Mouse (Mus musculus) hindbrain, embryonic 11.5 days (tissue): ENCODE results near the gene Zfp639. TPM values are rescaled to one million over a fixed set of nuclear protein-coding genes. Genes with fewer than 3 reads are reported as not detected.

ENCODE experiments used
- ATAC-seq: fragments of 200-750 bp; cut with Nextera tagmentation; 2 replicates; pipeline ENCODE4 v1.8.0; 2017; ENCODE audit warnings: mild to moderate bottlenecking, moderate TSS enrichment, moderate library complexity; ENCODE audit not compliant: low FRiP score
- DNase-seq: peaks from one replicate; pipeline ENCODE4 v3.0.0-alpha.2; 2015; ENCODE audit warnings: low spot score
- H3K27ac ChIP-seq: fragments of 300-500 bp; sonication (generic); 2 replicates; pipeline ENCODE4 v1.5.1; 2014; ENCODE audit warnings: mild to moderate bottlenecking, low read depth, low read length
- H3K27me3 ChIP-seq: fragments of 300-500 bp; sonication (generic); 2 replicates; pipeline ENCODE4 v1.6.1; 2014; ENCODE audit warnings: mild to moderate bottlenecking, low read length, moderate library complexity, mixed read lengths; ENCODE audit not compliant: control insufficient read depth, insufficient read depth
- H3K36me3 ChIP-seq: fragments of 300-500 bp; sonication (generic); 2 replicates; pipeline ENCODE4 v1.6.1; 2014; ENCODE audit warnings: mild to moderate bottlenecking, low read length, moderate library complexity, mixed read lengths; ENCODE audit not compliant: control insufficient read depth, insufficient read depth
- H3K4me1 ChIP-seq: fragments of 300-500 bp; sonication (generic); replicated peaks from 2 replicates; pipeline ENCODE4 v1.6.1; 2014; ENCODE audit warnings: low read length, mixed read lengths; ENCODE audit not compliant: control insufficient read depth, insufficient read depth
- H3K4me2 ChIP-seq: fragments of 300-500 bp; sonication (generic); replicated peaks from 2 replicates; pipeline ENCODE4 v1.6.1; 2014; ENCODE audit warnings: mild to moderate bottlenecking, low read depth, low read length
- H3K4me3 ChIP-seq: fragments of 300-500 bp; sonication (generic); 2 replicates; pipeline ENCODE4 v1.5.1; 2014; ENCODE audit warnings: low read depth, low read length
- H3K9ac ChIP-seq: fragments of 300-500 bp; sonication (generic); 2 replicates; pipeline ENCODE4 v1.6.1; 2014; ENCODE audit warnings: low read depth, low read length
- H3K9me3 ChIP-seq: fragments of 300-500 bp; sonication (generic); 2 replicates; pipeline ENCODE4 v1.6.1; 2016; ENCODE audit warnings: low read length; ENCODE audit not compliant: control insufficient read depth
- WGBS: fragments of 180-500 bp; shearing (Covaris S2); extraction: QIAGEN DNeasy Blood & Tissue Kit; methylation state at CpG from one replicate; pipeline ENCODE4 v1.1.7; 2014; 5-methylcytosine and 5-hydroxymethylcytosine counted together
- polyA plus RNA-seq: library from polyadenylated mRNA; unstranded; fragments of >200 nt; fragmentation: Nextera tagmentation; extraction: Ambion mirVana; gene quantifications from 2 replicates; pipeline ENCODE4 v1.2.1, GENCODE M21; 2014

The Zfp639 gene
- polyA plus RNA-seq, 1 experiment from 2014 or later = 48.0 TPM

GRCm38 (mm10) chr3:32483035-32483434, 27.0 kb upstream of the Zfp639 start:
- Histone ChIP-seq H3K9ac (no peak overlapping the region), H3K4me3 (no peak overlapping the region), H3K4me2 (no peak overlapping the region), H3K36me3 (no peaks in the 10 kb centered on the region), H3K9me3 (no peaks in the 10 kb centered on the region), H3K4me1 (no peaks in the 10 kb centered on the region), H3K27me3 (no peaks in the 10 kb centered on the region), H3K27ac (no peak overlapping the region)
- 82% methylated on average over 3 of the region's 3 CpGs for WGBS
- ATAC-seq (no peak), DNase-seq (no peak)

- no peaks in the 10 kb centered on the region for H3K36me3 ChIP-seq
- H3K4me3 ChIP-seq = no peak overlapping the region
- H3K9ac ChIP-seq = no peak overlapping the region
- H3K27ac ChIP-seq = no peak overlapping the region
- DNase-seq (no peak), ATAC-seq (no peak)
- no peaks in the 10 kb centered on the region for H3K27me3 ChIP-seq
- 88% methylated on average over 4 of the region's 4 CpGs for WGBS
- H3K4me1 ChIP-seq = no peaks in the 10 kb centered on the region
- no peaks in the 10 kb centered on the region for H3K9me3 ChIP-seq
- H3K4me2 ChIP-seq = no peak overlapping the region
Measured at GRCm38 (mm10) chr3:32486543-32486942, 23.5 kb upstream of the Zfp639 start.

GRCm38 (mm10) chr3:32488172-32488571, 21.9 kb upstream of the Zfp639 start:
- DNase-seq (no peak), ATAC-seq (no peak)
- no peaks in the 10 kb centered on the region for H3K9me3 ChIP-seq
- H3K27ac ChIP-seq = no peak overlapping the region
- no peak overlapping the region for H3K4me2 ChIP-seq
- H3K27me3 ChIP-seq = no peaks in the 10 kb centered on the region
- no peaks in the 10 kb centered on the region for H3K36me3 ChIP-seq
- no peak overlapping the region for H3K4me3 ChIP-seq
- H3K9ac ChIP-seq = no peak overlapping the region
- H3K4me1 ChIP-seq = no peaks in the 10 kb centered on the region
- 77% methylated on average over 6 of the region's 6 CpGs for WGBS

GRCm38 (mm10) chr3:32490076-32490927, 19.8 kb upstream of the Zfp639 start:
- DNase-seq (no peak), ATAC-seq (no peak)
- no peak overlapping the region for H3K9ac ChIP-seq
- no peaks in the 10 kb centered on the region for H3K27me3 ChIP-seq
- no peaks in the 10 kb centered on the region for H3K9me3 ChIP-seq
- no peak overlapping the region for H3K27ac ChIP-seq
- no peaks in the 10 kb centered on the region for H3K4me1 ChIP-seq
- H3K36me3 ChIP-seq = no peaks in the 10 kb centered on the region
- H3K4me3 ChIP-seq = no peak overlapping the region
- 79% methylated on average over 15 of the region's 15 CpGs for WGBS
- H3K4me2 ChIP-seq = no peak overlapping the region

- H3K9me3 ChIP-seq = no peaks in the 10 kb centered on the region
- no peak overlapping the region for H3K4me2 ChIP-seq
- H3K36me3 ChIP-seq = no peaks in the 10 kb centered on the region
- no peak for DNase-seq
- H3K27ac ChIP-seq = no peak overlapping the region
- H3K9ac ChIP-seq = no peak overlapping the region
- 0 out of 2 replicates have a peak, but pooled peaks cover 2% of the 10 kb centered on the region for H3K4me1 ChIP-seq
- H3K27me3 ChIP-seq = no peaks in the 10 kb centered on the region
- ATAC-seq = no peak
- no peak overlapping the region for H3K4me3 ChIP-seq
Measured at GRCm38 (mm10) chr3:32490928-32491315, 19.1 kb upstream of the Zfp639 start.

- Histone ChIP-seq H3K27me3 (no peaks in the 10 kb centered on the region), H3K9ac (no peak within 1 kb of the TSS), H3K4me1 (0 out of 2 replicates have a peak, but pooled peaks cover 2% of the 10 kb centered on the region), H3K27ac (no peak within 1 kb of the TSS), H3K9me3 (no peaks in the 10 kb centered on the region), H3K4me3 (no peak within 1 kb of the TSS), H3K4me2 (no peak within 1 kb of the TSS), H3K36me3 (no peaks in the 10 kb centered on the region)
- no peak for DNase-seq
- 84% methylated on average over 11 of the region's 11 CpGs for WGBS
- no peak for ATAC-seq
Measured at GRCm38 (mm10) chr3:32492097-32493090, 17.7 kb upstream of the Zfp639 start, which contains the start of gene Kcnmb3. Gene Kcnmb3 (minus strand): TSS chr3:32492231.

- H3K4me2 ChIP-seq = no peak overlapping the region
- no peak overlapping the region for H3K27ac ChIP-seq
- H3K36me3 ChIP-seq = no peaks in the 10 kb centered on the region
- no peak for ATAC-seq
- no peaks in the 10 kb centered on the region for H3K9me3 ChIP-seq
- H3K4me3 ChIP-seq = no peak overlapping the region
- WGBS = 87% methylated on average over 8 of the region's 8 CpGs
- H3K27me3 ChIP-seq = no peaks in the 10 kb centered on the region
- H3K9ac ChIP-seq = no peak overlapping the region
- H3K4me1 ChIP-seq = 0 out of 2 replicates have a peak, but pooled peaks cover 2% of the 10 kb centered on the region
- DNase-seq = no peak
Measured at GRCm38 (mm10) chr3:32494387-32495087, 15.5 kb upstream of the Zfp639 start.

GRCm38 (mm10) chr3:32495088-32495770, 14.8 kb upstream of the Zfp639 start:
- Histone ChIP-seq H3K27ac (no peak overlapping the region), H3K9ac (no peak overlapping the region), H3K4me2 (no peak overlapping the region), H3K27me3 (no peaks in the 10 kb centered on the region), H3K9me3 (no peaks in the 10 kb centered on the region), H3K36me3 (no peaks in the 10 kb centered on the region), H3K4me3 (no peak overlapping the region), H3K4me1 (0 out of 2 replicates have a peak, but pooled peaks cover 2% of the 10 kb centered on the region)
- WGBS = 49% methylated on average over 8 of the region's 8 CpGs
- 0 out of 2 replicates have a peak, but pooled peaks have one; percentile 25 for ATAC-seq
- DNase-seq = no peak
